Mouse (Mus musculus) v-Abl transformed pro-B cells (cell line): ENCODE results near the gene Pde8b.

Experiments
- in situ Hi-C, 2 experiments: fragments of 400-800 bp; cut with MboI; formaldehyde crosslinking; loops; one replicate each; pipeline ENCODE4 v1.15.1; 2025; ENCODE audit not compliant: unreplicated experiment in 2 of 2

Gene Pde8b

GRCm38 (mm10) chr13:95034715-95035114 is 215.4 kb downstream of the Pde8b start:
- in situ Hi-C loops: no loop called here

GRCm38 (mm10) chr13:95034094-95034493 is 216.0 kb downstream of the Pde8b start:
- in situ Hi-C loops: no loop called here

GRCm38 (mm10) chr13:95032973-95033372 is 217.2 kb downstream of the Pde8b start:
- in situ Hi-C loops: no loop called here

GRCm38 (mm10) chr13:95032127-95032831 is 217.9 kb downstream of the Pde8b start:
- in situ Hi-C loops: no loop called here

GRCm38 (mm10) chr13:95030828-95031227 is 219.3 kb downstream of the Pde8b start:
- in situ Hi-C loops: no loop called here

- in situ Hi-C loops: no loop called here
Observed at GRCm38 (mm10) chr13:95020216-95020615, 229.9 kb downstream of the Pde8b start.

GRCm38 (mm10) chr13:95019345-95019744 is 230.8 kb downstream of the Pde8b start:
- in situ Hi-C loops: no loop called here

- in situ Hi-C loops: no loop called here
Observed at GRCm38 (mm10) chr13:95017916-95018315, 232.2 kb downstream of the Pde8b start.

GRCm38 (mm10) chr13:95017278-95017677 is 232.9 kb downstream of the Pde8b start:
- in situ Hi-C loops: no loop called here

- in situ Hi-C loops: no loop called here
Observed at GRCm38 (mm10) chr13:95011546-95012257, 238.4 kb downstream of the Pde8b start.

GRCm38 (mm10) chr13:95009261-95009660 is 240.9 kb downstream of the Pde8b start:
- in situ Hi-C loops: no loop called here

GRCm38 (mm10) chr13:95007281-95007680 is 242.9 kb downstream of the Pde8b start:
- in situ Hi-C loops: no loop called here

- in situ Hi-C loops: no loop called here
Observed at GRCm38 (mm10) chr13:94990516-94990915, 259.6 kb downstream of the Pde8b start.

- in situ Hi-C loops: loop anchor here (10.0 kb wide), 1 partner anchor 346 kb away; the partner anchor contains the start of gene Zbed3 (in 2 of the 2)
Observed at GRCm38 (mm10) chr13:94979081-94979480, 271.1 kb downstream of the Pde8b start.

- in situ Hi-C loops: loop anchor here (10.0 kb wide), 1 partner anchor 348 kb away; the partner anchor contains the start of gene Zbed3 (in 2 of the 2)
Observed at GRCm38 (mm10) chr13:94976219-94977186, 273.6 kb downstream of the Pde8b start, which contains the start of gene Wdr41. Gene Wdr41 (plus strand): TSS chr13:94976344.

GRCm38 (mm10) chr13:94975828-94976218 is 274.3 kb downstream of the Pde8b start:
- in situ Hi-C loops: loop anchor here (10.0 kb wide), 1 partner anchor 349 kb away; the partner anchor contains the start of gene Zbed3 (in 2 of the 2)
